Mouse (Mus musculus): ENCODE measurements at regions not wholly inside any gene's neighbourhood (a gene's known extent, or its start where the extent isn't known, plus 50 kb on each side); places are given as distances from the start of the nearest gene placed in this dataset.

GRCm38 (mm10) chr2:9267675-9268074, 613.4 kb upstream of the 4930412O13Rik start:
- no peak for TF ChIP-seq FLI1 (IDR thresholded peaks at IDR 0.05; ENCODE audit: low read length)
- Histone ChIP-seq H3K4me3 (replicated peaks) (no peak overlapping the region), H3K36me3 (replicated peaks; ENCODE audit: low read length) (no peaks in the 10 kb centered on the region), H3K27me3 (replicated peaks) (no peaks in the 10 kb centered on the region), H3K4me1 (no peaks in the 10 kb centered on the region), H3K9me3 (no peaks in the 10 kb centered on the region)

- Histone ChIP-seq H3K36me3 (replicated peaks; ENCODE audit: low read length) (no peaks in the 10 kb centered on the region), H3K4me3 (replicated peaks) (no peak overlapping the region), H3K4me1 (no peaks in the 10 kb centered on the region), H3K27me3 (replicated peaks) (no peaks in the 10 kb centered on the region), H3K9me3 (0 out of 2 replicates have a peak, but pooled peaks cover 3% of the 10 kb centered on the region)
- TF ChIP-seq GATA1 (IDR thresholded peaks at IDR 0.05; ENCODE audit: borderline replicate concordance, low read length) (no peak), FLI1 (IDR thresholded peaks at IDR 0.05; ENCODE audit: low read length) (no peak)
Observed at GRCm38 (mm10) chr2:9283441-9283840, 597.6 kb upstream of the 4930412O13Rik start.

- Histone ChIP-seq H3K4me1 (no peaks in the 10 kb centered on the region), H3K9me3 (0 out of 2 replicates have a peak, but pooled peaks cover 3% of the 10 kb centered on the region), H3K4me3 (replicated peaks) (no peak overlapping the region), H3K27me3 (replicated peaks) (no peaks in the 10 kb centered on the region), H3K36me3 (replicated peaks; ENCODE audit: low read length) (no peaks in the 10 kb centered on the region)
- TF ChIP-seq GATA1 (IDR thresholded peaks at IDR 0.05; ENCODE audit: borderline replicate concordance, low read length) (no peak), FLI1 (IDR thresholded peaks at IDR 0.05; ENCODE audit: low read length) (no peak)
Observed at GRCm38 (mm10) chr2:9285800-9286199, 595.3 kb upstream of the 4930412O13Rik start.

- Histone ChIP-seq H3K36me3 (replicated peaks; ENCODE audit: low read length) (no peaks in the 10 kb centered on the region), H3K4me1 (no peaks in the 10 kb centered on the region), H3K4me3 (replicated peaks) (no peak overlapping the region), H3K9me3 (0 out of 2 replicates have a peak, but pooled peaks cover 3% of the 10 kb centered on the region), H3K27me3 (replicated peaks) (no peaks in the 10 kb centered on the region)
- TF ChIP-seq GATA1 (IDR thresholded peaks at IDR 0.05; ENCODE audit: borderline replicate concordance, low read length): no peak
Observed at GRCm38 (mm10) chr2:9287077-9287476, 594.0 kb upstream of the 4930412O13Rik start.

GRCm38 (mm10) chr2:9287623-9288022, 593.4 kb upstream of the 4930412O13Rik start:
- Histone ChIP-seq H3K9me3 (0 out of 2 replicates have a peak, but pooled peaks cover 3% of the 10 kb centered on the region), H3K4me1 (no peaks in the 10 kb centered on the region), H3K27me3 (replicated peaks) (no peaks in the 10 kb centered on the region), H3K4me3 (replicated peaks) (no peak overlapping the region), H3K36me3 (replicated peaks; ENCODE audit: low read length) (no peaks in the 10 kb centered on the region)
- TF ChIP-seq GATA1 (IDR thresholded peaks at IDR 0.05; ENCODE audit: borderline replicate concordance, low read length): no peak
- TF ChIP-seq FLI1 (IDR thresholded peaks at IDR 0.05; ENCODE audit: low read length): no peak

GRCm38 (mm10) chr2:9331630-9332352, 549.3 kb upstream of the 4930412O13Rik start:
- Histone ChIP-seq H3K27me3 (replicated peaks) (no peaks in the 10 kb centered on the region), H3K9me3 (no peaks in the 10 kb centered on the region), H3K4me3 (replicated peaks) (no peak overlapping the region), H3K36me3 (replicated peaks; ENCODE audit: low read length) (no peaks in the 10 kb centered on the region), H3K4me1 (no peaks in the 10 kb centered on the region)
- TF ChIP-seq GATA1 (IDR thresholded peaks at IDR 0.05; ENCODE audit: borderline replicate concordance, low read length): no peak

GRCm38 (mm10) chr2:9348982-9349381, 532.1 kb upstream of the 4930412O13Rik start:
- Histone ChIP-seq H3K36me3 (replicated peaks; ENCODE audit: low read length) (no peaks in the 10 kb centered on the region), H3K4me3 (replicated peaks) (no peak overlapping the region), H3K4me1 (no peaks in the 10 kb centered on the region), H3K27me3 (replicated peaks) (no peaks in the 10 kb centered on the region), H3K9me3 (0 out of 2 replicates have a peak, but pooled peaks cover 3% of the 10 kb centered on the region)
- TF ChIP-seq GATA1 (IDR thresholded peaks at IDR 0.05; ENCODE audit: borderline replicate concordance, low read length): no peak
- no peak for TF ChIP-seq FLI1 (IDR thresholded peaks at IDR 0.05; ENCODE audit: low read length)

- Histone ChIP-seq H3K36me3 (replicated peaks; ENCODE audit: low read length) (no peaks in the 10 kb centered on the region), H3K4me3 (replicated peaks) (no peak overlapping the region), H3K9me3 (0 out of 2 replicates have a peak, but pooled peaks cover 3% of the 10 kb centered on the region), H3K4me1 (no peaks in the 10 kb centered on the region), H3K27me3 (replicated peaks) (no peaks in the 10 kb centered on the region)
- TF ChIP-seq GATA1 (IDR thresholded peaks at IDR 0.05; ENCODE audit: borderline replicate concordance, low read length): no peak
- TF ChIP-seq FLI1 (IDR thresholded peaks at IDR 0.05; ENCODE audit: low read length): no peak
Observed at GRCm38 (mm10) chr2:9349994-9350393, 531.1 kb upstream of the 4930412O13Rik start.

GRCm38 (mm10) chr2:9352190-9352589, 528.9 kb upstream of the 4930412O13Rik start:
- H3K4me1 ChIP-seq: no peaks in the 10 kb centered on the region
- TF ChIP-seq FLI1 (IDR thresholded peaks at IDR 0.05; ENCODE audit: low read length) (no peak), GATA1 (IDR thresholded peaks at IDR 0.05; ENCODE audit: borderline replicate concordance, low read length) (no peak)
- H3K9me3 ChIP-seq: no peaks in the 10 kb centered on the region
- no peak overlapping the region for H3K4me3 ChIP-seq (replicated peaks)
- H3K36me3 ChIP-seq (replicated peaks; ENCODE audit: low read length): no peaks in the 10 kb centered on the region
- no peaks in the 10 kb centered on the region for H3K27me3 ChIP-seq (replicated peaks)

GRCm38 (mm10) chr2:9360020-9360419, 521.0 kb upstream of the 4930412O13Rik start:
- H3K27me3 ChIP-seq (replicated peaks): no peaks in the 10 kb centered on the region
- no peak for TF ChIP-seq GATA1 (IDR thresholded peaks at IDR 0.05; ENCODE audit: borderline replicate concordance, low read length)
- no peaks in the 10 kb centered on the region for H3K36me3 ChIP-seq (replicated peaks; ENCODE audit: low read length)
- no peaks in the 10 kb centered on the region for H3K9me3 ChIP-seq
- no peaks in the 10 kb centered on the region for H3K4me1 ChIP-seq
- no peak overlapping the region for H3K4me3 ChIP-seq (replicated peaks)
